Mouse (Mus musculus) neural tube, embryonic 10.5 days (tissue): ENCODE data around the gene Dtnbp1.

Experiments
- DNase-seq: peaks from one replicate; pipeline ENCODE4 v3.0.0-alpha.2; 2017; ENCODE audit warnings: low spot score; ENCODE audit errors: extremely low spot score

Dtnbp1 gene

DNA sequence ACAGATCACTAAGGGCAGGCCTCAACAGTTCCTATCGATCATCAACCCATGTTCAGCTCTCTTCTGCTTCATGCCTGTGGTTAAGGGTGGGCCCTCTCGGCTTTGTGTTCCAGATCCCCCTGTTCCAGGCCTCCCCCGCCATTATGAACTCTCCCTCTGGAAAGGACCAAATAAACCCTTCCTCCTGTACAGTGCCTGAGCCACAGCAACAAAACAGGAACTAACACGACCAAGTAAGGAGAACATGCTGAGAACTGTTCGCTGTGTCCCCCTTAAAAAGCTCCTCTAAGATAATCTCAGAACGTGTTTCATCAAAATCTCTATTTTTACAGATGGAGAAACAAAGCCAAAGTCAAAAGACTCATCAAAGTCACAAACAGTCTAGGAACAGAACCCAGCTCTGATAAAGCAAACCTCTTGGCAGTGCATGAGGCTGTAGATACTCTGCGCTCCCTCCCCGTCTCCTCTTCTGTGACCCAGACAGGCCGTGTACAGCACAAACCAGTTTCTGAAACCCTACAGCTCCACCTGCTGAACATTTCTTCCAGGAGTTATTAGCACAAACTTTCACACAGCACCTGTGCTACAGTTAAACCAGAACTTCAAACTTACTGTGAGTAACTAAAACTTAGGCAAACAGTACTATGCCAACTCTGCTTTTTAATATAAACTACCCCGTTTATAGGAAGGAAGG is 49.4 kb downstream of the Dtnbp1 start:
- DNase-seq, result no peak

DNA sequence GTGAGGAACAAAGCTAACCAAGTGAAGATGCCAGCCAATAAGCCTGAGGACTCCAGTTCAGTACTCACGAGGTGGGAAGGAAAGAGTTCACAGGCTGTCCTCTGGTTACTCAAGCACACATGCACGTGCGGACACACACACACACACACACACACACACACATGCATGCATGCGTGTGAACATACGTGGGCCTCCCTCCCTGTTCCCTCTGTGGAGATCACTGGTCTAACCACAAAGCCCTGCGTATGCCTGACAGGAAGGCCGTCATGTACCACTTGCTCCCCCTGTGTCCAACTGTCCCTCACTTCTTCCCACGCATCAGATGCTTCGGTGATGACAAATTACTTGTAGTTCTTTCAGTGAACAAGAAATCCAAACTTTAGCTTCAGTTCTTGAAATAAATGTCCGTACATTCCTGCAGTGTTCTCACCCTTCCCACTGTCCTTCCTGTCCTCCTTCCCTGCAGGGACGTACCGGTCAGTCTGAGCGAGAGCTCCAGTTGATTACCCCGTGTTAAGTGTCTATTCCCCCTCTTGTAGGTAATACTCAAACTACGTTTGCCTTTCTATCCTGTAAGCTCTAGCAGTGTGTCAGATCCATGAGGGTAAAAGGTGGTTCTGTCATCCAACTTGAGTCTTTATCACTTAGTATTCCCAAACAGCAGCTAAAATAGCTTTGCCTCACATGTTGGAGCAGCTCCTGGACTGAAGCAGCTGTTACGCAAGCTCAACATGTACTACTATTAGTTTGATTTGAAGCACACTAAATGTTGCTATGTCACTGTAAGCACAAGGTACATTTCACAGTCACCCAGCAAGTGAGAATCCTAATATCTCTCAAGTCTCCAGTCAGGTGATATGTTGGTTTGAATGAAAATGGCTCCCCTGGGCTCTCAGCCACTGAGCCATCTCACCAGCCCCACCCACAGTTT is 53.4 kb downstream of the Dtnbp1 start:
- no peak for DNase-seq

GRCm38 (mm10) chr13:44946880-44947635 is 54.9 kb downstream of the Dtnbp1 start:
- peak; percentile 26 for DNase-seq

DNA sequence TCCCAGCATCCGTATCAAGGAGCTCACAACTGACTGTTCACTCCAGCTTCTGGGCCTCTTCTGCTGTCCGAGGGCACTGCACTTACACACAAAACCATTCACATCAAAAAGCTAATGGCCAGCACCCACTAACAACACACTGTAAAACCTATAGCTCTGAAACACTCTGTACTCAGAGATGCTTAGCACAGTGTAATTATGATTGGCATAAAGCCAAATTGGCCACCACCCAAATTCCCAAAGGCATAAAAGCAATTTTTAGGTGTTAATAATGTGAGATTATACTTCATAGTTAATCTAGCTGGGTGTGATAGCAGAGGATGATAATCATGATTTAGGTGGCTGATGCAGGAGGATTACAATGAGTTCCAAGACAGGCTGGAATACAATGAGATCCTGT is 58.3 kb downstream of the Dtnbp1 start:
- no peak for DNase-seq

DNA sequence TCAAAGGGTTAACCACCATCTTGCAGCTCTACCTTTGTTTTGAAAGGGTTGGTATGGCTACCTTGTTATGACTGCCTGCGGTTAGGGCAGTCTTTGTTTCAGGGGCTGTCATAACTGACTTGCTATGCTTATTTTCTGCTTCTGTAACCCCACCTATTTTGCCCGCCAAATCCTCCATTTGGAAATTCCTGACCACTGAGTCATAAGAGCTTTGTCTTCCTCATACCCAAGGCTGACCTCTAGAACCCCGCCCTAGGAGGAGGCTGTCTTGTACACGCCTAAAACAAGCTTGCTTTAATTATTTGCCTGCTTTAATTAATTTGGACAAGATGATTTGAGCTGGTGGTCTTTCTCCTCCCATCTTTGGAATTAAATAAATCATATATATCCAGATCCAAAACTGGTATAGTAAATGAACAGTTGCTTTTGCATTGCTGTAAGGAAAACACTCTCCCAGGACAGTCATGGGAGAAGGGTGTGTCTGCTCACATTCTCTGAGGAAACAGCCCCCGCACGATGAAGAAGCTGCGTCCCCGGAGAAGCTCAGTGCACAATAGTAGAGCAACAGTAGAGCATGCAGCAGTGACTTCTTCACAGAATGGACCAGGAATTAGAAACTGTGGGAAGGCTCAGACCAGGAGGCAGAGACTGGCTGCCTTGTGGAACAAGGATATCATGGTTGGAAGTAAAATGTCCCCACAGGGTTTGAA is 62.5 kb downstream of the Dtnbp1 start:
- no peak for DNase-seq

- DNase-seq, result no peak
Measured at GRCm38 (mm10) chr13:44937681-44938080, 64.3 kb downstream of the Dtnbp1 start.

- no peak for DNase-seq
Measured at GRCm38 (mm10) chr13:44933575-44933974, 68.4 kb downstream of the Dtnbp1 start.

DNA sequence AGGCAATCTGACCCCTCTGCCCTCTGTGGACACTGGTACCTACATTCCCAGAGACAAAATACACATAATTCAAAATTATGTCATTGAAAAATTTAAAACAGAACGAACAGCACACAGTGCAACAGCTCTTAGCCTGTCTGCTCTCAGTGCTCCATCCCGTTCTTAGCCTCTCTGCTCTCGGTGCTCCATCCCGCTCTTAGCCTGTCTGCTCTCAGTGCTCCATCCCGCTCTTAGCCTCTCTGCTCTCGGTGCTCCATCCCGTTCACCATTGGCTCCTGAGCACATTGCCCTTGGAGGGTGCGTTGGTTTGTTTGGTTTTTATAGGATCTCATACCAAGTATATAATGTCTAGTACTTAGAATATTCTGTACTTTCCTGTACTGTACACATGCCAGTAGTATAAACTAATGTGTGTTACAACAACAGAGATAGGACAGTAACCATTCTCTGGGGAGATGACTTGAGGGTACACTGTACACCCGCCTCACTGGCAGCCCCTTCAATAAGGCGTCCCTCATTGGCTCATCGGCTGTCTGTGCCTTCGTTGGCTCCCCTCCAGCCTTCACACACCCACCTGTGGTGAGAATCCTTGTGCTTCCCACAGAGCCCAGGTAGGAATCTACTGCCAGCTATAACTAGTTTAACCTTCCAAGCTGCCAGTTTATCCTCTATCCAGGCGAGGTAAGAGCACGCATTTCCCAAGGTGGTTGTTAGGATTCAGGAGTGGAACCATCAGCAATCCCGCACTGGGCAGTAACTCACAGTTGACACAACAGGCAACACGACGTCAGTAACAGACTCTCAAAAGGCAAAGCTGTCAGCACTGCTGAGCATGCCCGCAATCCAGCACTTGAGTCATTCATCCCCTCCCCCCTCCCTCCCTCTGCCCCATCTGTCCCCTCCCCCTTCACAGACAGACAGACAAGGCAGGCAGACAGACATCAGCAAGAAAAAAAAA is 69.4 kb downstream of the Dtnbp1 start:
- DNase-seq, result no peak

DNA sequence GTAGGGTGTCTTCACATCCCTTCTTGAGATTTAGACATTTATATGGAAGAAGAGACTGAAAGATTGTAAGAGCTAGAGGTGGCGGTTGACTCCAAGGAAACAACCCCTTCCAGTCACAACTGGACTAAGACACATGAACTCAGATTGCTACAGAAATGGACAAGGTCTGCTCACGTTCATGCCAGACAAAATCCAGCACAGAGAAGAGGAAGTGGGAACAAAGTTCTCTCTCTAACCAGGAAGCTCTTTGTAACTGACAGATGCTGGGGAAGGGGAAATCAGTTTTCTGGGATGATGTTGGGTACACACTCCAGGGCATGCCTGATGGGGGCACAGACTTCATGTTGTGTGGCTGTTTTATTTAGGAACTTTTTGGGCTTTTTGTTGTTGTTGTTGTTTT is 75.6 kb downstream of the Dtnbp1 start:
- no peak for DNase-seq

DNA sequence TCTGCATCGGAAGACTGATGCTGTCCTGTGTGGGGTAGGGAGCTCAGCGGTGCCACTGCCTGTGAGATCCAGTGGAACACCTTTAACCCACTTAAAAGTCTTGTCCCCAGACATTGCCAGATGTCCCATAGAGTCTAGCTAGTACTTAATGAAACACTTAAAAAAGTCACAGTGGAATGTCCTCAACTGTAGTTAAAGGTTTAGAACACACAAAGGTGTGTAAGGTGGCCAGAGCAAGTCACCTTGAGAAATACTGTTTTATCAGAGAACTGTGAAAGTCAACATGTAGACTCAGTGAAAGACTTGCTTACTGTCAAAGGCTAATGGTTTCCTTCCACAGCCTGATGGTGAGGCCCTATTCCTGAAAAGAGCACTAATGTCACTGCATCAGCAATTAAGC is 76.8 kb downstream of the Dtnbp1 start:
- DNase-seq, result no peak

GRCm38 (mm10) chr13:44924042-44924441 is 77.9 kb downstream of the Dtnbp1 start:
- no peak for DNase-seq

- DNase-seq, result no peak
Measured at GRCm38 (mm10) chr13:44921721-44922120, 80.2 kb downstream of the Dtnbp1 start.

DNA sequence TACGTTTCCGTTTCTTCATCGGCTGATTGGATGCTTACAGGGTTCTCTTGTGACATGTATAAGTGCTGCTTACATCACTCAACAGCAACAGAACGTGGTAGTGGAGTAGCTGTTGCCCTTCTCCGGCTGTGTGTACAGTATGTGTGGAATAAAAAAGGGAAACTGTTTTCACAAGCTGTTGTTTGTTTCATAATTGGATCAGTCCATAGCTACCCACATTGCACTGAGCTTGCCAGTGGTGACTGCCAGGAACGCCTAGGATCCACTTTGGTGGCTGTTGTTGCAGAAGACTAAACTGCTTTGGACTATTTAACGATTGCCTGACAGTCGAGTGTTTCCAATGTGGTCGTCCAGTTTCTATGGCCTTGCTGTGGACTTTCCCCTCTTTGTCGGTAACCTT is 80.9 kb downstream of the Dtnbp1 start:
- no peak for DNase-seq

DNA sequence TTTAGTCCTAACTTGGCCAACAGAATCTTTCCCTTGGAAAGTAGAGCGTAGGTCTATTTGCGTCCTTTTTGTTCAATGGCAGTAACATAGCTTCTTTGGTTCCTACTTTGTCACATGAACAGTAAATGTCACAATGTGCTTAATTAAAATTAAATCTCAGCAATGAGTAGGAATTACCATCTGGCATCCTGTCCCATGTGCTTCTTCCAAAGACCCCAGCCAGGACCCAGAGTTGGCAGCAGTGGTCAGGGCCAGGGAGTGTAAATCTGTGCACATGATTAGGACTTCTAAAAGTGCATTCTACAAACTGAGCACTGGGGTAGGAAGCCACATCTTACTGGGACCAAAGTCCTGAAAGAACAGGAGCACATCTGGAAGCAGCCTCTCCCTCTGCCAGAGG is 83.7 kb downstream of the Dtnbp1 start:
- DNase-seq, result no peak

- no peak for DNase-seq
Measured at GRCm38 (mm10) chr13:44917202-44917601, 84.7 kb downstream of the Dtnbp1 start.

GRCm38 (mm10) chr13:44915945-44916344 is 86.0 kb downstream of the Dtnbp1 start:
- peak; percentile 23 for DNase-seq

DNA sequence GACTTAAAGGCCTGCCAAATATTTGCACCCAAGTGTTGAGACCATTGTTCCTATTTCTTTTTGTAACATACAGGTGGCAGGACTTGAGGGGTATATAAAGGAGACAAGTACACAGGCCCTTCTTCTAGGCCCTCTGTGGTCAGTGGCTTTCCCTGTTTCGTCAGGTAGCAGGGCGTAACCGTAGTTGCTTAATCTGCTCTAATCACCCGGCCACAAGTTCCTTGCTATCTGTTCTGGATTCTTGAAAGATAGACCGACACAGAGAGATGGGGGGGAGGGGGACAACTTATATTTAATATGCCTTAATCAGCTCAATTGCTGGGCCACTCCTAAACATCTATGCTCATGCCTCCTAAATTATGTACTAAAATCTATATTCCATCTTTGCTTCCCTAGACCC is 86.6 kb downstream of the Dtnbp1 start:
- DNase-seq, result no peak

GRCm38 (mm10) chr13:44913560-44913959 is 88.4 kb downstream of the Dtnbp1 start:
- no peak for DNase-seq

GRCm38 (mm10) chr13:44912851-44913250 is 89.1 kb downstream of the Dtnbp1 start:
- no peak for DNase-seq

- no peak for DNase-seq
Measured at GRCm38 (mm10) chr13:44908790-44909189, 93.2 kb downstream of the Dtnbp1 start.
